Mouse (Mus musculus) macrophage (primary cell): ENCODE results near the gene Inca1. TPM values are rescaled to one million over a fixed set of nuclear protein-coding genes. Genes with fewer than 3 reads are reported as not detected.

ENCODE experiments used
- H3K27ac ChIP-seq: fragments of 350-480 bp; formaldehyde crosslinking; 2 replicates; pipeline ENCODE4 v1.9.0; 2021
- H3K36me3 ChIP-seq: fragments of 350-480 bp; formaldehyde crosslinking; 2 replicates; pipeline ENCODE4 v1.9.0; 2021; ENCODE audit errors: inconsistent target
- H3K4me3 ChIP-seq: fragments of 350-480 bp; formaldehyde crosslinking; 2 replicates; pipeline ENCODE4 v1.9.0; 2021; ENCODE audit errors: inconsistent target
- H3K79me2 ChIP-seq: fragments of 350-480 bp; formaldehyde crosslinking; 2 replicates; pipeline ENCODE4 v1.9.0; 2021; ENCODE audit errors: inconsistent target
- WGBS: methylation state at CpG from one replicate; pipeline ENCODE4 v1.1.7; 2026; ENCODE audit warnings: inconsistent platforms; ENCODE audit not compliant: missing documents; 5-methylcytosine and 5-hydroxymethylcytosine counted together
- polyA plus RNA-seq: library from polyadenylated mRNA; stranded (reverse); fragments of 250-400 nt; gene quantifications from 3 replicates; pipeline ENCODE4 v1.2.4, GENCODE M21; 2018; ENCODE audit warnings: inconsistent platforms

Inca1 gene
- polyA plus RNA-seq, 1 experiment from 2014 or later = 0.32 TPM

- 3% methylated on average over 31 of the region's 31 CpGs for WGBS
- Histone ChIP-seq H3K27ac (peak overlapping the region; percentile 94), H3K79me2 (peaks cover 21% of the 10 kb centered on the region), H3K4me3 (peak overlapping the region; percentile 62), H3K36me3 (peaks cover 14% of the 10 kb centered on the region; the same call in 1 of the 2 replicates)
Measured at GRCm38 (mm10) chr11:70669582-70670345, 30.2 kb downstream of the Inca1 start.

GRCm38 (mm10) chr11:70668771-70669505 lies 31.0 kb downstream of the Inca1 start, which contains the start of gene Spag7:
Spag7 (minus strand) TSS chr11:70669416.
- Histone ChIP-seq H3K36me3 (peaks cover 20% of the 10 kb centered on the region; the same call in 1 of the 2 replicates), H3K27ac (peak within 1 kb of the TSS; percentile 94), H3K4me3 (peak within 1 kb of the TSS; percentile 62), H3K79me2 (peaks cover 22% of the 10 kb centered on the region)
- WGBS = under 1% methylated on average over 44 of the region's 44 CpGs

DNA sequence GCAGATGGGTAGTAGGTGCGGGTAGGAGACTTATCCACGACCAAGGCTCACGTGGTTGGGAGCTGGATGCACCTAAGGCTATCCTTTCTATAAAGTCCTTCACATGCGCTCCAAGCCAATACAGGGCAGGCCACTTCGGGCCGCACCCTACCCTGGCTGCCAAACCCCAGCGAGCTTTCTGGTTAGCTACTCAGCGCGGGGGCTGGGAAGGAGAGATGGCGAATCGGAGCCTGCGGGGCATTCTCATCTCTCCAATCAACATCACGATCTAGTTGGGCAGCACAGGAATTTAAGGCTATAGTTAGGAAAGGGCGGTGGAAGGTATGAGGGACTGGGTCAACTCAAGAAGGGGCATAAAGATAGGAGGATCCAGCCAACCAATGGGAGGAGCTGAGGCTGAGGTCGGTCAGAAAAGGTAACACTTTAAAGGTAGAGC lies 31.6 kb downstream of the Inca1 start:
- peak overlapping the region; percentile 94 for H3K27ac ChIP-seq
- peaks cover 22% of the 10 kb centered on the region for H3K79me2 ChIP-seq
- peaks cover 17% of the 10 kb centered on the region; the same call in 1 of the 2 replicates for H3K36me3 ChIP-seq
- 5% methylated on average over 15 of the region's 15 CpGs for WGBS
- peak overlapping the region; percentile 62 for H3K4me3 ChIP-seq

GRCm38 (mm10) chr11:70667271-70668150 lies 32.4 kb downstream of the Inca1 start:
- Histone ChIP-seq H3K79me2 (peaks cover 22% of the 10 kb centered on the region), H3K4me3 (peak overlapping the region; percentile 62), H3K36me3 (peaks cover 23% of the 10 kb centered on the region; the same call in 1 of the 2 replicates), H3K27ac (peak overlapping the region; percentile 94)
- WGBS = 49% methylated on average over 14 of the region's 14 CpGs

GRCm38 (mm10) chr11:70666687-70667086 lies 33.3 kb downstream of the Inca1 start:
- Histone ChIP-seq H3K4me3 (no peak overlapping the region), H3K27ac (peak overlapping the region; percentile 94), H3K79me2 (peaks cover 22% of the 10 kb centered on the region), H3K36me3 (peaks cover 23% of the 10 kb centered on the region; the same call in 1 of the 2 replicates)
- WGBS = 92% methylated on average over 7 of the region's 8 CpGs

- H3K36me3 ChIP-seq = peaks cover 23% of the 10 kb centered on the region; the same call in 1 of the 2 replicates
- H3K4me3 ChIP-seq = no peak overlapping the region
- peaks cover 22% of the 10 kb centered on the region for H3K79me2 ChIP-seq
- no peak overlapping the region for H3K27ac ChIP-seq
- WGBS = 92% methylated on average over 9 of the region's 9 CpGs
Measured at GRCm38 (mm10) chr11:70664741-70665140, 35.2 kb downstream of the Inca1 start.

- WGBS = 98% methylated on average over 6 of the region's 6 CpGs
- peaks cover 23% of the 10 kb centered on the region; the same call in 1 of the 2 replicates for H3K36me3 ChIP-seq
- peaks cover 22% of the 10 kb centered on the region for H3K79me2 ChIP-seq
- H3K4me3 ChIP-seq = no peak overlapping the region
- H3K27ac ChIP-seq = no peak overlapping the region
Measured at GRCm38 (mm10) chr11:70663957-70664356, 36.0 kb downstream of the Inca1 start.

GRCm38 (mm10) chr11:70663101-70663500 lies 36.9 kb downstream of the Inca1 start:
- Histone ChIP-seq H3K79me2 (peaks cover 22% of the 10 kb centered on the region), H3K27ac (no peak overlapping the region), H3K4me3 (no peak overlapping the region), H3K36me3 (peaks cover 23% of the 10 kb centered on the region; the same call in 1 of the 2 replicates)
- WGBS = 96% methylated on average over 4 of the region's 8 CpGs

DNA sequence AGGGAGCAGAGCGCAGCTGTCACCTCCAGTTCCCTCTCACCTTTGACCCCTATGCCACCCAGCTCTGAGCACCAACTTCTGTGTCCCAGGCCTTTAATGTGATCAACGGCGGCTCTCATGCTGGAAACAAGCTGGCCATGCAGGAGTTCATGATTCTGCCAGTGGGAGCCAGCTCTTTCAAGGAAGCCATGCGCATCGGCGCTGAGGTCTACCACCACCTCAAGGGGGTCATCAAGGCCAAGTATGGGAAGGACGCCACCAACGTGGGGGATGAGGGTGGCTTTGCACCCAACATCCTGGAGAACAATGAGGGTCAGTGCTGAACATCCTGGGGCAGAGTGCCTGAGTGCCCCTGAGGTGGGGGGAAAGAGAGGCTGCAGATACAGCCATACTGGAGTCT lies 39.4 kb downstream of the Inca1 start:
- H3K79me2 ChIP-seq = peaks cover 9% of the 10 kb centered on the region; the same call in 1 of the 2 replicates
- H3K27ac ChIP-seq = no peak overlapping the region
- WGBS = 93% methylated on average over 8 of the region's 8 CpGs
- H3K36me3 ChIP-seq = peaks cover 23% of the 10 kb centered on the region; the same call in 1 of the 2 replicates
- no peak overlapping the region for H3K4me3 ChIP-seq

DNA sequence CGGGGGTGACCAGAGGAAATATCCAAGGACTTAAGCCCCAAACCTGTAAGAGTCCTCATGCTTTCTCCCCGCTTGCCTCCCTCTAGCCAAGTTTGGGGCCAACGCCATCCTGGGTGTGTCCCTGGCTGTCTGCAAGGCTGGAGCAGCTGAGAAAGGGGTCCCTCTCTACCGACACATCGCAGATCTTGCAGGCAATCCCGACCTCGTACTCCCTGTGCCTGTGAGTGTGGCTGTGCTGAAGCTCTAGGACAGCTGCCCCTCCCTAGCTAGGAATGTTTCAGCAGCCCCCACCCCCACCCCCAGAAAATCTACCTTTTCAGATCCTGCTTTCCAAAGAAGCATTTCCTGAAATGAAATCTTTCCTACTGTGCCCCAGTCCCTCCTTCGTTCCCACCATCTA lies 41.0 kb downstream of the Inca1 start:
- Histone ChIP-seq H3K36me3 (peaks cover 8% of the 10 kb centered on the region; the same call in 1 of the 2 replicates), H3K79me2 (peaks cover 3% of the 10 kb centered on the region; the same call in 1 of the 2 replicates), H3K27ac (no peak overlapping the region), H3K4me3 (no peak overlapping the region)
- WGBS = 96% methylated on average over 8 of the region's 8 CpGs

DNA sequence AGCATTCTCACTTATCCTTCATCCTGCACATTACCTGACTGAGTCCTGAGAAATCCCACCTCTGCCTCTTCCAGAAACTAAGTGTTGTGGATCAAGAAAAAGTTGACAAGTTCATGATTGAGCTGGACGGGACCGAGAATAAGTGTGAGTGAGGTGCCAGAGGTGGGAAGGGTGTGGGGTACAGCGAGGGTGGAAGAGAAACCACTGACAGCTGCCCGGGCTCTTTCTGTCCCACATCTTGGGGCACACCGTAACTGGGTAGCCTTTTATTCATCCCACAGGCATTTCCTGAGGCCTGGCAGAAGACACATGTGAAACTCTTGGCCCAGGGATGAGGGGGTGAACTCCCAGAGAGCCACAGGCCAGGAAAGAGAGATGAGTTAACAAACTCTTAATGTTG lies 41.4 kb downstream of the Inca1 start:
- Histone ChIP-seq H3K36me3 (peaks cover 6% of the 10 kb centered on the region; the same call in 1 of the 2 replicates), H3K79me2 (peaks cover 7% of the 10 kb centered on the region), H3K27ac (no peak overlapping the region), H3K4me3 (no peak overlapping the region)
- WGBS = 86% methylated on average over 5 of the region's 5 CpGs

DNA sequence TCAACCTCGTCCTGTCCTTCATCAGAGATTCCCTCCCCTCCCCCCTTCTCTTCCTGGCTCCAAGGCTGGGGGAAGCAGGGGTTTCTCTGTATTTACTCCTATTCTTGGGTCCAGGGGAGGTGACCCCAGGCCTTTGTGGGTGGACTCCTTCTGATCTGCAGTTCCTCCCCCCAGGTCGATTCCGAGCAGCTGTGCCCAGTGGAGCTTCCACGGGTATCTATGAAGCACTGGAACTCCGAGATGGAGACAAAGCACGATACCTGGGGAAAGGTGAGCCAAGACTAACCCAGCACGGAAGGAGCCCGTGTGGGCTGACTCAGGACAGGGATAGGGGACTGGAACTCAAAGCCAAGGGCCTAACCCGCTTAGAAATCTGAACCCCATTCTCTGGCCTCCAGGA lies 42.0 kb downstream of the Inca1 start:
- H3K36me3 ChIP-seq = peaks cover 2% of the 10 kb centered on the region; the same call in 1 of the 2 replicates
- no peak overlapping the region for H3K4me3 ChIP-seq
- peaks cover 12% of the 10 kb centered on the region for H3K79me2 ChIP-seq
- no peak overlapping the region for H3K27ac ChIP-seq
- WGBS = 93% methylated on average over 9 of the region's 9 CpGs

- WGBS = 76% methylated on average over 6 of the region's 6 CpGs
- no peak overlapping the region for H3K27ac ChIP-seq
- H3K4me3 ChIP-seq = no peak overlapping the region
- peaks cover 16% of the 10 kb centered on the region for H3K79me2 ChIP-seq
- peaks cover 3% of the 10 kb centered on the region; the same call in 1 of the 2 replicates for H3K36me3 ChIP-seq
Measured at GRCm38 (mm10) chr11:70657573-70657972, 42.4 kb downstream of the Inca1 start.

GRCm38 (mm10) chr11:70656964-70657363 lies 43.0 kb downstream of the Inca1 start, which contains the start of gene Eno3:
Eno3 (plus strand) TSS chr11:70657202.
- peaks cover 9% of the 10 kb centered on the region; the same call in 1 of the 2 replicates for H3K36me3 ChIP-seq
- peaks cover 22% of the 10 kb centered on the region for H3K79me2 ChIP-seq
- peak within 1 kb of the TSS; percentile 96 for H3K27ac ChIP-seq
- peak within 1 kb of the TSS; percentile 47 for H3K4me3 ChIP-seq
- WGBS = 75% methylated on average over 3 of the region's 3 CpGs
